Mouse (Mus musculus): ENCODE data around the gene Slc2a9.

DNA sequence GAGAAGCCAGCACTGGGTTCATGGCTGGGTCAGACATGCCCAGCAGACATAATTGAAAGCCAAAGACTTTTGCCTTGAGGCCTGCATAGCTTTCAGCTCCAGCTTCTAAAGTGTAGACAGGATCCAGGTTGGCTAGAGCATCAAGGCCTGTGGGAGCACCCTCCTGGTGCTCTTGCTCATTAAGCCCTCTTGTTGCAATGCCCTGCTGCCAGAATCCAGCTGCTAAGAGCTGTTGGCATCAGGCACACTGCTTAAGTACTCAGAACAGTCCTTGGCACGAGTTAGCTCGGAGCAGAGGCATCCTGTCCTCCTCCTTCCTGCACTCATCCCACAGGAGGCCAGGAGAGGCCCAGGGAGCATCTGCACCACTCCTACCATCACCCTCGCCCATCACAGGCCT is 68.1 kb downstream of the Slc2a9 start:
- TF ChIP-seq CTCF (IDR thresholded peaks at IDR 0.05; ENCODE audit: extremely low read depth, insufficient read depth, insufficient read length, insufficient replicate concordance) (no peak), POLR2A (IDR thresholded peaks at IDR 0.05; ENCODE audit: low read depth, low read length) (no peak)

Data from spleen, adult 2 months (tissue).